Mouse (Mus musculus): ENCODE data around the gene Cdh12. TPM values are rescaled to one million over a fixed set of nuclear protein-coding genes. Genes with fewer than 3 reads are reported as not detected.
"Not testable (repeated sequence)": the region's sequence is repeated elsewhere in the genome, so short reads cannot be mapped to it uniquely, and the experiment has no call there.

Cdh12 gene
- total RNA-seq, 2 experiments from 2014 or later: 27.9 to 28.2 TPM

- DNase-seq (ENCODE audit: low spot score in 2 of 2): no peak
Measured at GRCm38 (mm10) chr15:21355356-21356101, 906.5 kb downstream of the Cdh12 start.

- DNase-seq (ENCODE audit: low spot score in 2 of 2): no peak
Measured at GRCm38 (mm10) chr15:21366366-21366765, 917.3 kb downstream of the Cdh12 start.

GRCm38 (mm10) chr15:21375460-21375859 is 926.4 kb downstream of the Cdh12 start:
- no peak for DNase-seq (ENCODE audit: low spot score in 2 of 2)

GRCm38 (mm10) chr15:21375871-21376270 is 926.8 kb downstream of the Cdh12 start:
- no peak for DNase-seq (ENCODE audit: low spot score in 2 of 2)

- not testable (repeated sequence) for DNase-seq (ENCODE audit: low spot score in 2 of 2)
Measured at GRCm38 (mm10) chr15:21391442-21391841, 942.4 kb downstream of the Cdh12 start.

GRCm38 (mm10) chr15:21393080-21393479 is 944.0 kb downstream of the Cdh12 start:
- no peak for DNase-seq (ENCODE audit: low spot score in 2 of 2)

GRCm38 (mm10) chr15:21405196-21405595 is 956.1 kb downstream of the Cdh12 start:
- DNase-seq (ENCODE audit: low spot score in 2 of 2): no peak

GRCm38 (mm10) chr15:21407324-21408044 is 958.4 kb downstream of the Cdh12 start:
- no peak for DNase-seq (ENCODE audit: low spot score in 2 of 2)

- DNase-seq (ENCODE audit: low spot score in 2 of 2): no peak
Measured at GRCm38 (mm10) chr15:21437347-21437746, 988.3 kb downstream of the Cdh12 start.

GRCm38 (mm10) chr15:21437924-21438323 is 988.9 kb downstream of the Cdh12 start:
- no peak for DNase-seq (ENCODE audit: low spot score in 2 of 2)

- no peak for DNase-seq (ENCODE audit: low spot score in 2 of 2)
Measured at GRCm38 (mm10) chr15:21458098-21458497, 1009.0 kb downstream of the Cdh12 start.

- no peak for DNase-seq (ENCODE audit: low spot score in 2 of 2)
Measured at GRCm38 (mm10) chr15:21519355-21519869, 1070.3 kb downstream of the Cdh12 start.

GRCm38 (mm10) chr15:21530804-21531203 is 1081.7 kb downstream of the Cdh12 start:
- DNase-seq (ENCODE audit: low spot score in 2 of 2): no peak

GRCm38 (mm10) chr15:21536909-21537308 is 1087.8 kb downstream of the Cdh12 start:
- no peak for DNase-seq (ENCODE audit: low spot score in 2 of 2)

GRCm38 (mm10) chr15:21544786-21545185 is 1095.7 kb downstream of the Cdh12 start:
- no peak for DNase-seq (ENCODE audit: low spot score in 2 of 2)

GRCm38 (mm10) chr15:21555981-21556380 is 1106.9 kb downstream of the Cdh12 start:
- DNase-seq (ENCODE audit: low spot score in 2 of 2): no peak

GRCm38 (mm10) chr15:21566314-21567051 is 1117.4 kb downstream of the Cdh12 start:
- no peak for DNase-seq (ENCODE audit: low spot score in 2 of 2)

- no peak for DNase-seq (ENCODE audit: low spot score in 2 of 2)
Measured at GRCm38 (mm10) chr15:21604510-21604909, 1155.4 kb downstream of the Cdh12 start.

Data from layer of hippocampus, postnatal 10 days (tissue).